Mouse (Mus musculus) heart, postnatal 0 days (tissue): ENCODE measurements around the gene Fcho2. TPM values are rescaled to one million over a fixed set of nuclear protein-coding genes. Genes with fewer than 3 reads are reported as not detected.

Experiments used
- ATAC-seq: fragments of 200-750 bp; cut with Nextera tagmentation; 2 replicates; pipeline ENCODE4 v1.8.0; 2017; ENCODE audit warnings: low read depth, moderate number of reproducible peaks, moderate library complexity; ENCODE audit not compliant: insufficient read depth
- DNase-seq: peaks from one replicate; pipeline ENCODE4 v3.0.0-alpha.2; 2016; ENCODE audit warnings: low spot score
- H3K27ac ChIP-seq: fragments of 300-500 bp; sonication (generic); 2 replicates; pipeline ENCODE4 v1.5.1; 2014; ENCODE audit warnings: low read depth, mild to moderate bottlenecking
- H3K27me3 ChIP-seq: fragments of 300-500 bp; sonication (generic); 2 replicates; pipeline ENCODE4 v1.6.1; 2014; ENCODE audit warnings: low read length, mixed read lengths; ENCODE audit not compliant: control insufficient read depth, insufficient read depth
- H3K36me3 ChIP-seq: fragments of 300-500 bp; sonication (generic); replicated peaks from 2 replicates; pipeline ENCODE4 v1.6.1; 2014; ENCODE audit warnings: low read length, mixed read lengths; ENCODE audit not compliant: control insufficient read depth, insufficient read depth
- H3K4me1 ChIP-seq: fragments of 300-500 bp; sonication (generic); 2 replicates; pipeline ENCODE4 v1.6.1; 2014; ENCODE audit warnings: antibody characterized with exemption; ENCODE audit not compliant: control insufficient read depth, insufficient read depth
- H3K4me2 ChIP-seq: fragments of 300-500 bp; sonication (generic); 2 replicates; pipeline ENCODE4 v1.6.1; 2014; ENCODE audit warnings: low read depth, mild to moderate bottlenecking, low read length, moderate library complexity
- H3K4me3 ChIP-seq: fragments of 300-500 bp; sonication (generic); 2 replicates; pipeline ENCODE4 v1.5.1; 2014; ENCODE audit warnings: low read depth, low read length
- H3K9ac ChIP-seq: fragments of 300-500 bp; sonication (generic); replicated peaks from 2 replicates; pipeline ENCODE4 v1.6.1; 2014; ENCODE audit warnings: low read depth, low read length, mixed read lengths
- H3K9me3 ChIP-seq: fragments of 300-500 bp; sonication (generic); replicated peaks from 2 replicates; pipeline ENCODE4 v1.6.1; 2016; ENCODE audit warnings: low read length; ENCODE audit not compliant: control insufficient read depth
- CTCF ChIP-seq: IDR thresholded peaks from 2 replicates; pipeline ENCODE4 v1.5.1; 2016; ENCODE audit warnings: antibody characterized with exemption, control low read depth, low read depth
- EP300 ChIP-seq: IDR thresholded peaks from 2 replicates; pipeline ENCODE4 v1.6.1; 2016; ENCODE audit warnings: antibody characterized with exemption, low read depth
- WGBS: fragments of 180-500 bp; shearing (Covaris S2); extraction: QIAGEN DNeasy Blood & Tissue Kit; methylation state at CpG from one replicate; pipeline ENCODE4 v1.1.7; 2014; 5-methylcytosine and 5-hydroxymethylcytosine counted together
- polyA plus RNA-seq: library from polyadenylated mRNA; unstranded; fragments of >200 nt; fragmentation: Nextera tagmentation; extraction: Ambion mirVana; gene quantifications from 2 replicates; pipeline ENCODE4 v1.2.1, GENCODE M21; 2015
- total RNA-seq: library from RNA; depleted of rRNA; stranded (reverse); fragments of >200 nt; gene quantifications from 2 replicates; pipeline ENCODE4 v1.2.3, GENCODE M21; 2014; ENCODE audit warnings: low replicate concordance

The Fcho2 gene
- total and polyA plus RNA-seq, 2 experiments from 2014 or later, result 18.5 to 20.6 TPM

DNA sequence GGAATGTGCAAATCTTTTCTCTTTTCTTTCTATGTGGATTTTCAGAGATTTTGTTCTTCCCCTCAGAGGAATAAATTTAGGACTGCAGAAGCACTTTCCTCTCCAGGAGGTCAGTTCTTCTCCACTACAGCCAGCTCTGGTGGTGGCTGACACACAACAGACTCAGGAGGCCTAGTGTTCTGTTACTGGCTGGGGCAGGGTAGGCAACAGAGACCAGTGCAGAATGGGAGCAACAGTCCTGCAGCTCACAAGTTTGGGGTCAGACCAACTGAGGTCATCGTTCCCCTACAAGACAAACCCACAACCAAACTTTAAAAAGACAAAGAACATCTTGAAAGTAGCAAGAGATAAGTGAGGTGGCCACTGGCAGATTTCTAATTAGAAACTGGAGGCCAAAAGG, 104.6 kb downstream of the Fcho2 start:
- Histone ChIP-seq H3K27me3 (no peaks in the 10 kb centered on the region), H3K27ac (no peak overlapping the region), H3K9me3 (no peaks in the 10 kb centered on the region; the same call in 1 of the 2 replicates), H3K4me3 (no peak overlapping the region), H3K9ac (no peak overlapping the region), H3K4me1 (no peaks in the 10 kb centered on the region), H3K36me3 (no peaks in the 10 kb centered on the region), H3K4me2 (no peak overlapping the region)
- WGBS, result 74% methylated on average over 1 of the region's 1 CpGs
- TF ChIP-seq CTCF, result no peak
- no peak for TF ChIP-seq EP300
- ATAC-seq (no peak), DNase-seq (no peak)

DNA sequence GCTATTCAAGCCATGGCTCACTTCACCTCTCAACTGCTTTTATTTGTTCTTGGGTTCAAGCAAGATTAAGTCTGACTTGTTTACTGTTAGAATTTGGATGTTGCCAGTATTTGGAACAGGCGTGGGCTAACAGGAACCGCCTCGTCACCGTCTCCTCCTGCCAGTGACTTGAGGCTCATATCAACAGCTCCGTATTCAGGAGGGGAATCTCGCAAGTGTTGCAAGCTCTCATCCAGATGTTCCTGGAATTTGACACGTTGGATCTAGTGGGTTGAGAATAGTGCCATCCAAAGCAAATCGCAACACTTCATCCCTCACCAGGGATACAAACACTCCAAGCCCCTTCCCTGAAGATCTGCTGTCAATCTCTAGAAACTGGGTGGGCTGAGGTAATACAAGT, 105.0 kb downstream of the Fcho2 start:
- 50% methylated on average over 8 of the region's 8 CpGs for WGBS
- no peak overlapping the region for H3K9ac ChIP-seq
- DNase-seq, result no peak

DNA sequence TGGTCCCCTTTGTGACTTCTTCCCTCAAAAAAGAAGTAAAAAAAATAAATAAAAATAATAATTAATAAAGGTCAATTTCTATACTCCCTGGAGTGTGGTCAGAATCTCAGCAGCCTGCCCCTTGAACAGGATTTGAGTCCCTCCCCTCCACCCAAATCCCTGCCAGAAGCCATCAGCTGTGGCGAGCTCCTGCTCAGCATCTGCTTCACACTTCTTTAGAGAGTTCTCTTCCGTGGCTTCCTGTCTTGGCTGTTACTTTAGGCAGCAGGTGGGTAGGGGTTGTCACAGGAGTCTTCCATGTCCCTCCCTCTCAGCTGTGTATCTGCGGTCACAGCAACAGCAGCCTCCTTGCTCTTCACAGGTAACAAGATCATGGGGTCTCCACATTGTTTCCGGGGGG, 109.7 kb downstream of the Fcho2 start:
- Histone ChIP-seq H3K9me3 (no peaks in the 10 kb centered on the region; the same call in 1 of the 2 replicates), H3K27ac (no peak overlapping the region), H3K4me2 (no peak overlapping the region), H3K4me3 (no peak overlapping the region), H3K27me3 (no peaks in the 10 kb centered on the region), H3K9ac (no peak overlapping the region), H3K36me3 (no peaks in the 10 kb centered on the region), H3K4me1 (no peaks in the 10 kb centered on the region)
- no peak for TF ChIP-seq CTCF
- no peak for TF ChIP-seq EP300
- 68% methylated on average over 4 of the region's 4 CpGs for WGBS
- ATAC-seq (no peak), DNase-seq (no peak)

More for the DNA sequence above, 105.0 kb downstream of the Fcho2 start:
- Histone ChIP-seq H3K27ac (no peak overlapping the region), H3K4me3 (no peak overlapping the region), H3K36me3 (no peaks in the 10 kb centered on the region), H3K9me3 (no peaks in the 10 kb centered on the region; the same call in 1 of the 2 replicates), H3K27me3 (no peaks in the 10 kb centered on the region), H3K4me2 (no peak overlapping the region), H3K4me1 (no peaks in the 10 kb centered on the region)
- ATAC-seq, result no peak
- TF ChIP-seq EP300 (no peak), CTCF (no peak)

GRCm38 (mm10) chr13:98703786-98704185, 111.5 kb downstream of the Fcho2 start:
- no peak overlapping the region for H3K9ac ChIP-seq
- peaks cover 8% of the 10 kb centered on the region for H3K4me1 ChIP-seq
- H3K27me3 ChIP-seq, result no peaks in the 10 kb centered on the region
- TF ChIP-seq CTCF, result no peak
- no peak for TF ChIP-seq EP300
- 83% methylated on average over 7 of the region's 8 CpGs for WGBS
- H3K27ac ChIP-seq, result no peak overlapping the region
- no peak overlapping the region for H3K4me2 ChIP-seq
- DNase-seq (no peak), ATAC-seq (no peak)
- H3K36me3 ChIP-seq, result no peaks in the 10 kb centered on the region
- H3K9me3 ChIP-seq, result no peaks in the 10 kb centered on the region; the same call in 1 of the 2 replicates
- no peak overlapping the region for H3K4me3 ChIP-seq

- peaks cover 8% of the 10 kb centered on the region for H3K4me1 ChIP-seq
- WGBS, result 85% methylated on average over 8 of the region's 8 CpGs
- no peaks in the 10 kb centered on the region for H3K27me3 ChIP-seq
- H3K27ac ChIP-seq, result no peak overlapping the region
- no peak for ATAC-seq
- no peak overlapping the region for H3K9ac ChIP-seq
- no peak overlapping the region for H3K4me2 ChIP-seq
- H3K4me3 ChIP-seq, result no peak overlapping the region
- TF ChIP-seq EP300 (no peak), CTCF (no peak)
- no peaks in the 10 kb centered on the region for H3K36me3 ChIP-seq
- H3K9me3 ChIP-seq, result no peaks in the 10 kb centered on the region
- DNase-seq, result no peak
Measured at GRCm38 (mm10) chr13:98702361-98702760, 112.9 kb downstream of the Fcho2 start.

DNA sequence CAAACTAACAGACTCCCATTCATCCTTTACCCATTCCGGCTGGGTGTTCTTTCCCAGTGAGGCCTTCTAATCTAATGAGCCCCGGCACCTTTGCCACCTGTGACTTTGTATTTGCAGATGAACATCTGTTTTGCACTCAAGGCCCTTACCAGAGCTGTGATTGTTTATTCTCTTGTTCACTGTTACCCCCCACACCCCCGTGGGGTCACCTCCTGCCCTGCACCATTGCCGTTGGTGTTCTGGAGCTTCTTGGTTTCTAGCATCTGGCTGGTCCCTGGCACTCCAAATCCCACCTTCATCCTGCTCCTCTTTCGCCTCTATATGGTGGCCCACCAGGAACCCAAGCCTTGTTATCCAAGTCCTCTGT, 114.0 kb downstream of the Fcho2 start:
- no peaks in the 10 kb centered on the region for H3K36me3 ChIP-seq
- H3K27me3 ChIP-seq, result no peaks in the 10 kb centered on the region
- no peaks in the 10 kb centered on the region for H3K9me3 ChIP-seq
- WGBS, result 91% methylated on average over 5 of the region's 5 CpGs
- H3K4me3 ChIP-seq, result no peak overlapping the region
- H3K9ac ChIP-seq, result no peak overlapping the region
- no peak overlapping the region for H3K27ac ChIP-seq
- no peak overlapping the region for H3K4me2 ChIP-seq
- H3K4me1 ChIP-seq, result peaks cover 12% of the 10 kb centered on the region
- no peak for TF ChIP-seq CTCF
- TF ChIP-seq EP300, result no peak
- ATAC-seq (no peak), DNase-seq (no peak)
